Mouse (Mus musculus) testis, adult 2 months (tissue): ENCODE data around the gene Kcne2.

Experiments
- CTCF ChIP-seq: fragments of 200-500 bp; IDR thresholded peaks from 2 replicates; pipeline ENCODE4 v1.5.1; 2012; ENCODE audit warnings: low read depth, mild to moderate bottlenecking, inconsistent platforms, low read length, moderate library complexity; ENCODE audit not compliant: control insufficient read depth, insufficient read depth, insufficient replicate concordance
- POLR2A ChIP-seq: fragments of 200-500 bp; IDR thresholded peaks from 2 replicates; pipeline ENCODE4 v1.6.1; 2012; ENCODE audit warnings: low read depth, mild to moderate bottlenecking, inconsistent platforms, low read length, moderate library complexity; ENCODE audit not compliant: control insufficient read depth

- TF ChIP-seq CTCF (no peak), POLR2A (peak; percentile 62; the same call in 1 of the 2 replicates)
Observed at GRCm38 (mm10) chr16:92321341-92321740, 29.2 kb downstream of the Kcne2 start, which contains the start of gene Fam243.
